Mouse (Mus musculus): ENCODE results near the gene Mgarp.
A peak's percentile ranks its signal among the peaks of the same experiment; 100 is the strongest.
"Not testable (repeated sequence)": the region's sequence is repeated elsewhere in the genome, so short reads cannot be mapped to it uniquely, and the experiment has no call there.

Mgarp gene

DNA sequence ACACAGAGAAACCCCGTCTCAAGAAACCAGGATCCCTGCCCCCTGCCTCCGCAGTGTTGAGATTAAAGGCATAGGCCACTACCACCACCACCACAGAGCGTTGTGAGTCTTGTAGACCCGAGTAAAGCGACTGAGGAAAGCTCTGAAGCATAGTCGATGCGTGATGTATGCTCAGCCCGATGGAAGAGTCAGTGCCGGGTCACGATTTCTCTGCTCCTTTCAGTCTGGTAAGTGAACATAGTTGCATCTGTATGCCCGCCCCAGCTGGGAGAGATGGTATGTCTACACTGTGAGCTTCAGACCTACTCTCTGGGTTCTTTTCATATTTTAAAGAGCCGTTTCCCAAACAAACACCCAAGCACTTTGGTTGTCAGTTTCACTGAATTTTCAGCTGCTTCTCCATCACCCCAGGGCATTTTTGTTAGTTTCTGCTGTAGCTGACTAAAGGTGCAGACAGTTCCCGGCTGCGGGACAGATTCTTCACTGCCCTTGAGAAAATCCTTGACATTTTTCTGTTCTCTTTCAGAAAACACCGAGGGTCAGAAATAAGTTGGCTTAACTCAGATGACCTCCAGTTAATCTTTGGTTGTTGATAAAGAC is 1.3 kb upstream of the Mgarp start:
- DNase-seq (ENCODE audit: low read depth in 1 of 2, low spot score in 2 of 2) = no peak

- no peak for DNase-seq (ENCODE audit: low read depth in 1 of 2, low spot score in 2 of 2)
Measured at GRCm38 (mm10) chr3:51395461-51396145, 935 bp downstream of the Mgarp start.

- no peak for DNase-seq (ENCODE audit: low read depth in 1 of 2, low spot score in 2 of 2)
Measured at GRCm38 (mm10) chr3:51394881-51395280, 1.7 kb downstream of the Mgarp start.

GRCm38 (mm10) chr3:51393651-51394050 is 2.9 kb downstream of the Mgarp start:
- no peak for DNase-seq (ENCODE audit: low read depth in 1 of 2, low spot score in 2 of 2)

DNA sequence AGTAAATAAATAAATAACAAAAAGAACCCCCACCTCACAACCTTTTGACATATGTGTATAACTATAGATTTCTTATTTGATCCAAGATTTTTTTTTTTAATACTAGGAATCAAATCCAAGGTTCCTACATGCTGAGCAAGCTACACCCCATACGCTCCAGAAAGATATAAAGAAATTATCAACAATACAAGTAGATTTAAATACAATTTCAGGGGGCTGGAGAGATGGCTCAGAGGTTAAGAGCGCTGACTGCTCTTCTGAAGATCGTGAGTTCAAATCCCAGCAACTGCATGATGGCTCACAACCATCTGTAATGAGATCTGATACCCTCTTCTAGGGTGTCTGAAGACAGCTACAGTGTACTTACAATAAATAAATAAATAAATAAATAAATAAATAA is 3.5 kb downstream of the Mgarp start:
- not testable (repeated sequence) for DNase-seq (ENCODE audit: low read depth in 1 of 2, low spot score in 2 of 2)

- no peak for DNase-seq (ENCODE audit: low read depth in 1 of 2, low spot score in 2 of 2)
Measured at GRCm38 (mm10) chr3:51391591-51391990, 4.9 kb downstream of the Mgarp start.

DNA sequence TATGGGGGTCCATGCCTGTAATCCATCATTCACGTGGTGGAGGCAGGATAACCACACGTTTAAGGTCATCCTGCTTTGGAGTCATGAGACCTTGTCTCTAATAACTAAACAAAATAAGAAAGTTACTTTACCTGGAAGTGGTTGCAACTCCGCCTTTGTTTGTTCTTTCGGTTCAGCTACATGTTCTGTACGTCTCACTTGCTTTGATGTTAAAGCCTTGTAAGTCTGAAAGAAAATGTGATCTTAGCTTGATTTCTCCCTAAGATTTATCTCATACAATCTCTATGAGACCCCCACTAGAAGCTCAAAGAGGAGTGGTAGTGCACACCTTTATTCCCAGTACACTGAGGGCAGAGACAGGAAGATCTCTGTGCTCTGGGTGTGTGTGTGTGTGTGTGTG is 5.4 kb downstream of the Mgarp start:
- DNase-seq (ENCODE audit: low read depth in 1 of 2, low spot score in 2 of 2) = no peak

DNA sequence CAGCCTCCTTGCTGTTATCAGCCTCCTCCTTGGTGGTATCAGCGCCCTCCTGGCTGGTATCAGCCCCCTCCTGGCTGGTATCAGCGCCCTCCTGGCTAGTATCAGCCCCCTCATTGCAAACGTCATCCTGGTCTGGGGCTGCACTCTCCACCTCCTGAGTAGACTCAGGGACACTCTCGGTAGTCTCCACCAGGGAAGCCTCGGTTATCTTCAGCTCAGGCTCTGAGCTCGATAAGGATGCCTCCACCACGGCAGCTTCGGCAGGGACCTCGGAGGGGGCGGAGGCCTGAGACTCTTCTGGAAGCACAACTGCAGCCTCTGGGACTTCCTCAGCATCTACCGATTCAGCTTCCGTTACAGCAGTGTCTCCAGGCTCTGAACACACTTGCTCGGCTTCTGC is 7.6 kb downstream of the Mgarp start:
- no peak for DNase-seq (ENCODE audit: low read depth in 1 of 2, low spot score in 2 of 2)

DNA sequence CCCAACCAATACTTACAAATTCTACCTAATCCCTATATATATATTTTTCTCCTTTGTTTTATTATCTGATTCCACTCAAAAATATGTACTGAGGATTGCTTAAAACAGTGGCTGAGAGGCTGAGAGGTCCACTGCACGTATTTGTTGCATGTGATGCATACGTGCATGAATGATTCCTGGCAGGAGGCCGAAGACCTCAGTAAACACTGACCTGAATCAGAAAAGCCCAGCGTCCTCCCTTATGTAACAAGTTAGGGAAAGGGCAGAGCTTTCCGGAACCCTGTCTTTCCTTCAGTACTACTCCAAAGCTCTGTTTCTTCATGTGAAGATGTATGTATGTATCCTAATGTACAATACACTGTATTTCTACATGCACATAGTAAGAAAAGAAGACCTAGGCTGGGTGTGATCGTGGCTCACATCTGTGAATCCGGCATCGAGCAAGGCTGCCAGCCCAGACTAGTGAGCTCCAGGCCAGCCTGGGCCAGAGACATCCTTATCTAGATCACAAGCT is 8.6 kb downstream of the Mgarp start:
- no peak for DNase-seq (ENCODE audit: low read depth in 1 of 2, low spot score in 2 of 2)

- DNase-seq (ENCODE audit: low read depth in 1 of 2, low spot score in 2 of 2) = no peak
Measured at GRCm38 (mm10) chr3:51387134-51387451, 9.4 kb downstream of the Mgarp start.

DNA sequence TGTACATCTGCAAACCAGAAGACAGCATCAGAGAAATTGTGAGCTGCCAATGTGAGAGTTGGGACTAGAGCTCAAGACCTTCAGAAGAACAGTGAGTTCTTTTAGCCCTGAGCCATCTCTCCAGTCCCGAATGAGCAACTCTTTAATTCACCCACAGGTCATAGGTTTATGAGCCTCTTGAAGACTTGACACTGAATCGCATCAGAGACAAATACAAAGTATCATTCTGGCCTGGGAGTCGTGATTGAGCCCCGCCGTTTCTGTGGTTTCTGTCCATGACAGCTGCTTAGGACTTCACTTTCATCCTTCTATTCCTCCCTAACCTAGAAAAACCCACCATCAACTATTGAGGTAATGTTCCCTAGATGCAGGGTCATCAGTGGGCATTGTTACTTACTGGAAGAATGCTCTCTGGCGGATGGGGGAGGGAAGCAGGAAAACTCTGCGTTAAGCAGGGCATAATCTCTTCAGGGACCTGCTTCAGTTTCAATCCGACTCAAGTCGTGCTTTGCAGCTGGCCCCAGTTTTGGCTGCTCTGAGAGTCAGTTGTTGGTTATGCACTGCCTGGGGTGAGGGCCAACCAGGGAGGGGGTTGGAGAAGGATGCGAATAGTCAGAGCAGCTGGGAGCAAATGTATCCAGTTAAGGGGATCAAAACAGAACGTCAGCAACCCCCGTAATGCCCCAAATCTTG is 10.0 kb downstream of the Mgarp start:
- DNase-seq (ENCODE audit: low read depth in 1 of 2, low spot score in 2 of 2) = no peak

DNA sequence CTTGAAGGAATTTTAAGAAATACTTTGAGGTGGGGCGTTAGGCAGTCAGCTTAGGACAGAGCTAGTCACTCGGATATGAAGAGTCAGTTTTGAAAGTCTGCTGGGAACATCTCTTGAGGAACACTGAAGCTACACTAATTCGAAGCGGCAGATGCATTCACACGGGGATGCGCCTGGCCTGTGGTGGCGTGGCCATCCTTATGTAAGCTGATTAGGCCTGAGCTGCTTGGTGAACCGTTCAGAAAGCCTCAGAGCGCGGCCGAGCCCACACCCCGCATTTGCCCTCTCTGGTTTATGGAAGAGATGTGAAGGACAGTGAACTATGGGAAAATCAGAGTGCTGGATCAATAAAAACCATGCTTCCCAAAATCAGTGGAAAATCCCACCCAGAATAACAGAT is 13.1 kb downstream of the Mgarp start:
- DNase-seq (ENCODE audit: low read depth in 1 of 2, low spot score in 2 of 2) = no peak

DNA sequence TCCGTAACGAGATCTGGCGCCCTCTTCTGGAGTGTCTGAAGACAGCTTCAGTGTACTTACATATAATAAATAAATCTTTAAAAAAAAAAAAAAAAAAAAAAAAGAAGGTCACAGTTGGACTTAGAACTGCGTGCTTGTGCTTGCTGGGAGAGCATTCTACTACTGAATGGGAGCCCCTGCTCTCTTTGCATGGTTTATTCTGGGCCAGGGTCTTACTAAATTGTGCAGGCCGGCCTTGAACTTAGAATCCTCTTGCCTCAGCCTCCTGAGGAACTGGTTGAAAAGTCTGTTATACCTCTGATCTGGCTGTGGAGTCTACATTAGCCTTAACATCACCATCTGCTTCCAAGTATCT is 15.9 kb downstream of the Mgarp start:
- DNase-seq (ENCODE audit: low read depth in 1 of 2, low spot score in 2 of 2) = no peak

GRCm38 (mm10) chr3:51379786-51380659 is 16.5 kb downstream of the Mgarp start:
- DNase-seq (ENCODE audit: low read depth in 1 of 2, low spot score in 2 of 2) = no peak

DNA sequence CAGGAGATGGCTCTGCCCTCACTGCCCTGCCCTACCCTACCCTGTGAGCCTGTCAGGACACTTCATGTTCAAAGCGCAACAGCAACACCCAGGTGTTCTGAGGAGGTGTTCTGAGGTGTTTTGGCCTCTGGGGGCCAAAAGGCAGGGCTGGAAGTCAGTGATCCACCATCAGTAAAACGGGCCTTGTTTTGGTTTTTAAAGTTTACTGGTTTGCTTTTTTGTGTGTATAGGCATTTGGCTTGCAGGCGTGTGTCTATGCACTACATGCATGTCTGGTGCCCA is 17.9 kb downstream of the Mgarp start:
- DNase-seq (ENCODE audit: low read depth in 1 of 2, low spot score in 2 of 2) = no peak

DNA sequence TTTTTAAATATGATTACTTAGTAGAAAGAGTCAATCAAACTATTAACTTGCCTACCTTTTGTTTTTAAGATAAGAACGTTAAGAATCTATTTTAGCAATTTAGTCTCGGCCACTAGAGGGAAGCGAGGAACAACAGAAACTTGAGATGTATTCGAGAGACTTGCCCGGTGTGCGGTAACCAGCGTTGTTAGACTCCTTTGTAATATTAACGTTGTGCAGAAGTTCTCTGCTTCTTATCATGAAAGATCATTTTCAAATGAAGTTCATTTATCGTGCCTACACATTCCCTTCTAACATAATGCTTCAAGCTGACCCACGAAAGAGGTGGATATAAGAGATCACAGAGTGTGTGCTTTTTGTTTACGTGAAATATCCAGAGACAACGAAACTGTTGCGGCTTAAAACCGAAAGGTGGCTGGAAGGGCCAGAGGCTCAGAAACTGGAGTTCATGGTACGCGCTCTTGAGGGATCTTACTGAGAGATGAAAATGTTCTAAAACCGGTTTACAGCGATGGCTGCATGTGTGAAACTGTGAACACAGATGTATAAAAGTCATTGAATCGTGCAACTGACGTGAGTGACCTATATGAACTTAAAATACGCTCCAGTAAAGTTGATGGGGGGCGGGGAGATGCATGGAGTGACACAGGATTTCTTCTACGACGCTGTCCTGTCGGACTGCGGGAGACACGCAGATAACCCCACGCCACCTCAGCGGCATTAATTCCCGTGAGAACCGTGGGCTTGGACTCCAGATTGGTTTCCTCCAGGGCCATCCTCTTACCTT is 18.5 kb downstream of the Mgarp start:
- no peak for DNase-seq (ENCODE audit: low read depth in 1 of 2, low spot score in 2 of 2)

- DNase-seq (ENCODE audit: low read depth in 1 of 2, low spot score in 2 of 2) = peak in 1 of 2 experiments; percentile 33
Measured at GRCm38 (mm10) chr3:51375307-51376265, 21.0 kb downstream of the Mgarp start.

- DNase-seq (ENCODE audit: low read depth in 1 of 2, low spot score in 2 of 2) = no peak
Measured at GRCm38 (mm10) chr3:51373544-51373943, 23.0 kb downstream of the Mgarp start.

- DNase-seq (ENCODE audit: low read depth in 1 of 2, low spot score in 2 of 2) = no peak
Measured at GRCm38 (mm10) chr3:51372883-51373282, 23.7 kb downstream of the Mgarp start.

DNA sequence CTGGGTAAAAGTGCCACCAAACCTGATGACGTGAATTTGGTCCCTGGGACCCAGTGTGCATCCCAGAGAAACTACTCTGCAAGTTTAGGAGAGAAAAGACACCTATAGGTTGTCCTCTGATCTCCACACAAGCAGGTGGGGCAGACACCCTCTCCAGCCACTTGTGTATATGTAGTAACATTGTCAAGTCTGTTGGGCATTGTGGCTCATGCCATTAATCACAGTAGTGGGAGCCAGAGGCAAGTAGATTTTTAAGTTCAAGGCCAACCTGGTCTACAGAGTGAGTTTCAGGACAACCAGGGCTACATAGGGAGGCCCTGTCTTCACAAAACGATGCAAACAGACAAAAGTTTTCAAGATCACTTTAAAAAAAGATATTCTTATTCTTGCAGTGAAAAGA is 24.7 kb downstream of the Mgarp start:
- no peak for DNase-seq (ENCODE audit: low read depth in 1 of 2, low spot score in 2 of 2)

All from monocyte, adult 2 months (primary cell).